Mouse (Mus musculus): ENCODE data around the gene Usp16.
"Not testable (repeated sequence)": the region's sequence is repeated elsewhere in the genome, so short reads cannot be mapped to it uniquely, and the experiment has no call there.

The Usp16 gene

DNA sequence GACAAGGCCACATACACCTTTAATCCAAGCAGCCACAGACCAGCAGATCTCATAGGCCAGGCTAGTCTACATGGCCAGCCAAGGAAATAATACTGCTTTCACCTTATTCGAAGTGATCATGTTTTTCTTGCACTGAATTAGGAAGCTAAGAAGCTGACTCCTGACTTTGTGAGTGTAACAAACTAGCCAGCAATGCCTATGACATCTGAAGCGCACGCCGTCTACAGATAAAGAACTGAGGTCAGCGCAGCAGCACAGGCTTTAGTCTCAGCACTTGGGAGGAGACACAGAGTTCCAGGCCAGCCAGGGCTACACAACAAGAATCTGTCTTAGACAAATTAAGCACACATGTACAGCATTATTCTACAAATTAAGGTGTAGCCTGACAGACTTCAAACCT, 32.2 kb downstream of the Usp16 start:
- no peak for DNase-seq (ENCODE audit: low spot score in 2 of 2)

DNA sequence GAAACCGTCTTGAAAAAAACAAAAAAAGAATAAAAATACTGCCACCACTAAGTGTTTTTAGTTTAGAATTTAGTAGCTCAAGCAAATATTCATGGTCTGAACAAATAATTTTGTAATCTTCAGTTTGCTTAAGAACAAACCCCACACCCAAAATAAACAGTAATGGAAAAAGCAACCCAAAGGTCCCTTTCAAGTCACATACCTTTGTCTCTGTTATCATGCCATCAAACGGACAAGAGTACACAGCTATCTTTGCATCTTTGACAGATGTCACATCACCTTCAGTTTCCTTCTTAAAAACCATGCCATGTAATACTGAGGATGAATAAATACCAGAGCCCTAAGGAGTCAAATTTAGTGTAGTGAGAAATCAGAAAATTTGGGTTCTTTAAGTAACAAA, 34.1 kb downstream of the Usp16 start:
- DNase-seq (ENCODE audit: low spot score in 2 of 2) = no peak

GRCm38 (mm10) chr16:87492191-87492792, 37.8 kb downstream of the Usp16 start:
- not testable (repeated sequence) for DNase-seq (ENCODE audit: low spot score in 2 of 2)

GRCm38 (mm10) chr16:87494955-87495655, 40.6 kb downstream of the Usp16 start:
- DNase-seq (ENCODE audit: low spot score in 2 of 2) = peak; percentile 11 to 19

DNA sequence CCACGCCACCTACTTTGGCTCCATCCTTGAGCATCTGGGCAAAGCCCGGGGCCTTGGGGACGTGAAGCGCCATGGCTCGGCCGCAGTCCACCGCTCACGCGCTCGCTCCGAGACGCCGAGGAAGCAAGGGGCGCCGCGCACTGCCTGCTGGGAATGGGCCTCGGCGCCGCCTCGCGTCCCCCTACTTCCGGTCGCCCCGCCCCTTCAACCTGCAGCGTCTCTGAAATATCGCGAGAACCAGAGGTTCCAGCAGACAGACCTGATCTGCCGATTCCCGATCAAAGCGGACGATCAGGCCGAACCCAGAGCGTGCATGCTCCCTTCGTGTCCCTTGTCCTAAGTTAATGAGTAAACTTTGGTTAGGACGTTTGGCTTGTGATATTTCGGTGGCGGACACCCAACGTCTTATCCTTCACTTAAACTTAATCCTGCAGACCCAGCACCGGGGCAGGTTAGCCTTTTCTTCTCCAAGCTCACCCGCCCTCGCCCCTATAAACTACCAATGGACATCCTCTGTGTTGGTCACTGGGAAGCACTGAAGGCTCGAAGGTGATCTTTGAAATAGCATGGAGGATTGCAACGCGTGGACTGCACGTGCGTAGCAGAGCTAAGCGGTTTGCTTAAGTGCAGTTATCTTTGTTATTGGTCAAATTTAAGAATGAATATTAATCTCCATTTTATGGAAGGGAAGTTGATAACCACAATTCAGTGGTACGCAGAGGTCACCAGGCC, 41.4 kb downstream of the Usp16 start, which contains the start of gene Cct8:
Gene Cct8 (minus strand): TSS at position 158 of the 732 bp plus-strand sequence.
- peak; percentile 96 to 97 for DNase-seq (ENCODE audit: low spot score in 2 of 2)

DNA sequence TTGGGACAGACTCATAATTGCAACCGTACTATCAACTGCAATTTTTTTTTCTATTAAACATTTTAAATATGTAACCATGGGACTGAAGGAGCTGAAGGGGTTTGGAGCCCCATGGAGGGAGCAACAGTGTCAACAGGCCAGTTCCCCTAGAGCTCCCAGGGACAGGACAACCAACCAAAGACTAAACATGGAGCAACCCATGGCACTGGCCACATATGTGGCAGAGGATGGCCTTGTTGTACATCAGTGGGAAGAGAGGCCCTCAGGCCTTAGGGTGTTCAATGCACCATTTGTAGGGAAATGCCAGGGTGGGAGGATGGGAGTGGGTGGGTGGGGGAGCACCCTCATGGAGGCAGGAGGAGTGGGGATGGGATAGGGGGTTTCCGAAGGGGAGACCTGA, 42.2 kb downstream of the Usp16 start:
- DNase-seq (ENCODE audit: low spot score in 2 of 2) = no peak

DNA sequence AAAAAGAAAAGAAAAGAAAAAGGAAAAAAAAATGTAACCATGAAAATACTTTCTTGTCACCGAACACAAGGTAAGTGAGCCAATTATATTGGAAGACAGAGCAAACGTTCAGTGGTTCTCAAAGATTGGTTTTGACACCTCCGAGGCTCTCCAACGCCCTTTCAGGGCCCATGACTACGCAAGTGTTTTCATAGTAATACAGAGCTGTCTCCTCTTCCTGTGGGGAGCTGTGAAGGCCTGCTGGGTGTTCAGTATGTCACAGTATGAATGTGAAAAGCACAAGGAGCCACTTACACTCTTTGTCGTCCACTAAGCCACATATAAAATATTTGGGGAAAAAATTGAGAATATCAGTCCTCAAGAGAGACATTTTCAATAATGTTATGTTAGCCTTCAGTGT, 42.7 kb downstream of the Usp16 start:
- DNase-seq (ENCODE audit: low spot score in 2 of 2) = no peak

DNA sequence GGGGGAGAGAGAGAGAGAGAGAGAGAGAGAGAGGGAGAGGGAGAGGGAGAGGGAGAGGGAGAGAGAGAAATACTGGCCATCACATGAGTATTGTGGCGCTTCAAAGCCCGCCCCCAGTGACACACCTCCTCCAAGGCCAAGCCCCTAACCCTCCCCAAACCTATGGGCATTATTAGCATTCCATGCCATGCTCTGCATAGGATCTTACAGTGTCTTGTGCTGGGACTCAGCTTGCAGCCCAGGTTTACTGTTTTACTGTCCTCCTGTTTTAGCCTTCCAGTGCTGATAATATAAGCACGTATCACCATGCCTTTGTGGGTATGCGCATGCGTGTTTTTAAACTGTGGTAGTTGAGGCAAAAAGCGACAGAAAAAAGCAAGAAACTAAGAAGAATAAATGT, 45.1 kb downstream of the Usp16 start:
- DNase-seq (ENCODE audit: low spot score in 2 of 2) = no peak

DNA sequence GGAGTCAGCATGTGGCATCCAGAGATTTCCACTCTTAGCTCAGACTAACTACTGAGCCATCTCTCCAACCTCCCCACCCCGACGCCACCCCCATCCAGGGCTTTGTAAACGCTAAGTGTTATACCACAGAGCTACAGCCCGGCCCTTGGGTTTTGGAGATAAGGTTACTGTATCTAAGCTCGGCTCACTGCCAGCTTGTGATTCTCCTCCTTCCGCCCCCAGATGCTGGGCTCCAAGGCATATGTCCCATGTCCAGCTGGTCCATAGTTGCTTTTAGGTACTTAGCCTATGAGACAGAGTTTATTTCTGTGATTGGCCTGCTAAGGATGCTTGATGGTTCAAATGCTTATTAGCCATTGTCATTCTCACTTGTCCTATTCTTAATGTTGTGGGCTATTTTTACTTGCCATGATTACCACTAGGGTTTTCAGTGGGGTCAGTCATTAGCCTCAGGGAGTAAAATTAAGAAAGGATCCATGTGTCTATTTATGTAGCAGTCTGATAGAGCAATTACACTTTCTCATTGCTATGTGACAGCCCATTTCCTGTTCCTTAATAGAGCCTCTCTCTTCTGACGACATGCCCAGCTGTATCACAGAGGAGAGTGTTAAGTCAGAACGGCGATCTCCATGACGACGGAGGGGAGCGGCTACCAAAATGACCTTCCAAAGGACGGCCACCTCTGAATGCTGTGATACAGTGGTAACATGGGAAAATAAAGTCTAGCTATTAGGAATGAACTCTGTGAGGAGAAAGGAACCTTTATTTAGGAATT, 47.0 kb downstream of the Usp16 start:
- no peak for DNase-seq (ENCODE audit: low spot score in 2 of 2)

DNA sequence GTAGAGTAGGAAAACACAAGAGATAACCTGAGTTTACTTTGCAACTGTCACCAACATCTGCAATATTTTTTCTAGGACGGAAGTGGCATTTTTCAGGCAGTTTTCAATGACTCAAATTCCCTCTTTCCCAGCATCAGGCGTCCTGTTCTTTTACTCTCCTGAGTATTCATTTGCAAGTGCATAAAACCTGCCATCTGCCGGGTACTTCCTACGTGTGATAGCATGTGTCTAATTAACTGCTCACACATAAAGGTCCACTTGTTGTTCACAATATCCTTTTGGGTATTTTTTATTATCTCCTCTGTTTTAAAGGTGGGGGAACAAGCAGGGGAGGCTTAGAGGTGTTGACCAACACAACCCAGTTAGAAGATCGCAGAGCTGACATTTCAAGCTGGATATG, 57.2 kb downstream of the Usp16 start:
- DNase-seq (ENCODE audit: low spot score in 2 of 2) = no peak

DNA sequence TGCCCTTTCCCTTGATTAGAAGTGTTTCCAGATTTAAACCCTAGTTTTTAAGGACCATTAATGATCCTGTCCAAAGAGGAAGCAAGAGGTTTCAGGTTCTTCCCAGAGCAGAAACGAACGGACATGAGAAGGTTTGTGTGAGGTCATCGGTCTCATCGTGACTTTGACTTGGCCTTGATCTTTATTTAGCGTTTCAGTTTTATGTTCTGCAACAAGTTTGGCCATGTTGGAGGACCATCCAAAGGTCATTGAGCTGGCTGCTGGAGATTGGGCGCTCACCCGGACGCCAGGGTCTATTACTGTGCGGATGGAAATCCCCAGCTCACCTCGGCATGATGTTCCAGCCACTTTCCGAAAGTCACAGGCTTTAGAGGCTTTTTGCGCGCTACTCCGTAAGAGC, 57.8 kb downstream of the Usp16 start:
- DNase-seq (ENCODE audit: low spot score in 2 of 2) = no peak

GRCm38 (mm10) chr16:87524228-87524627, 69.7 kb downstream of the Usp16 start:
- DNase-seq (ENCODE audit: low spot score in 2 of 2) = no peak

- DNase-seq (ENCODE audit: low spot score in 2 of 2) = no peak
These were observed 73.2 kb downstream of the Usp16 start for GRCm38 (mm10) chr16:87527553-87528249.

- DNase-seq (ENCODE audit: low spot score in 2 of 2) = no peak
These were observed 74.3 kb downstream of the Usp16 start for GRCm38 (mm10) chr16:87528755-87529154.
